Mouse (Mus musculus) cerebellum, adult 2 months (tissue): ENCODE results near the gene Dolpp1.

Source experiments
- CTCF ChIP-seq: fragments of 200-500 bp; IDR thresholded peaks from 2 replicates; pipeline ENCODE4 v1.5.1; 2011; ENCODE audit warnings: low read depth, mild to moderate bottlenecking, control low read depth, low read length, moderate library complexity, borderline replicate concordance; ENCODE audit not compliant: insufficient read depth
- POLR2A ChIP-seq: fragments of 200-500 bp; IDR thresholded peaks from 2 replicates; pipeline ENCODE4 v1.6.1; 2011; ENCODE audit warnings: low read length, control low read depth, borderline replicate concordance; ENCODE audit not compliant: insufficient read depth

GRCm38 (mm10) chr2:30396246-30396645, 4.2 kb downstream of the Dolpp1 start:
- TF ChIP-seq CTCF = no peak
- TF ChIP-seq POLR2A = no peak
